Mouse (Mus musculus): Measurements from ENCODE around the gene Fgfr2. TPM values are rescaled to one million over a fixed set of nuclear protein-coding genes. Genes with fewer than 3 reads are reported as not detected.

The Fgfr2 gene
- polyA plus RNA-seq, 1 experiment from 2014 or later, result 46.6 TPM

DNA sequence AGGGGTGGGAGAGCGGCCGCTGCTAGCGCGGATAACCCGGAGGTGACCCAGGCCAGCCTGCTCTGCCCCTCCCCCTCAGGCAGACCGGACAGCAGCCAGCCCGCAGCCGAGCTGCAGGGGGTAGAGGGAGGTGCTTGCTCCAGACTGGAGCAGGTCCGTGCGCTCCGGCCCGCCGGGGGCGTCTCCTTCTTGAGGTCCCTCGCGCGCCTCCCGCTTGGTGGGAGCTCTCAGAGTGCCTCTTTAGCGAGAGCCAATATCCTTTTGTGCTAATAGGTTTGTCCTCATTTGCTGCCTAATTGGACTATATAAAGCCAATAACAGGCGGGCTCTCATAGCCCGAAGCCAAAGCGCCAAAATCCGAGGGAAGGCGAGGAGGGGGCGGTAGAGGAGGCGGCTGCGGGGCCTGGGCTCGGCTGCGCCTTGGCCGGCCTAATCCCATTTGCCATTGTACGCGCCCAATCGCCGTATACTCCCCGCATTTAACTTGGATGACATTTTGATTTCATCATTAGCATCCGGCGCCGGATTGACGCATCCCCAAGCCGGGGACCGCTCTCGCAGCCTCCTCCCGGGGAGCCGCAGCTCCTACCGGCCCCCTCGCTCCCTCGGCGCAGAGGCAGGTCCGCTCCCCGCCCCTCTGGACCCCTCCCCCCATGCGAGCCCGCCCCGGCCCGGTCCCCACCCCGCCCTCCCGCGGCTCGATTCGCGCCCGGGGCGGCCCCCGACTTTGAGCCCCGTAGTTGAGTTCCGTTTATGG lies 1580.9 kb downstream of the Fgfr2 start, which contains the start of gene Hmx3:
Hmx3 (plus strand) TSS at position 753 of the 757 bp plus-strand sequence.

DNA sequence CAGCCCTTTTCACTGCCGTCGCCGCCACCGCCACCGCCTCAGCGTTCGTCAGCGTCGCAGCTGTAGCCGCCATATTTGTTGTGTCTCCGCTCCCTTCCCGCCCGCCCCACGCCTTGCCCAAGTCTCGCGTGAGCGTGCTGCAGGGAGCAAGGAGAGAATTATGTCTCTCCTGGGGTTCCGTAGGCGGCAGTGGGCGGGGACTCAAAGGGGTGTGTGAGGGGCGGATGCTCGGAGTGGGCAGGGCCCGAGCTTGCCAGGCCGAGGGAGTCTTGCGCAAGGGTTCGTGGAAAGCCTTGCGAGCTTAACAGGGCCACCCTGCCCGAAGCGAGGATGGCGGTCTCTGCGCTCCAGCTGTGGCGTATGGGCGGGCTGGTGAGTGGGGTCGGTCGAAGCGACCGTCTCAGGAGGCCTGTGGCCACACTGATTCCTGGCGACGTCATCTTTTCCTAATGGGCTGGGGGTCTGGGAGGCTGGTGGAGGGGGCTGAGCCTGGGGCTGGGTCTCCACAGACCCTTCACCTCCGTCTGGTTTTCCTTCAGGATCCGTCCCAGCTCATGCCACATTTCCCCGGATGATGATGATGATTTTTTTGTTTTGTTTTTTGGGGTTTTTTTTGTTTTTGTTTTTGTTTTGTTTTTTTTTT lies 1712.6 kb downstream of the Fgfr2 start, which contains the start of the genes Ikzf5 and Acadsb:
Ikzf5 (minus strand) TSS at position 106 of the 643 bp plus-strand sequence.
Acadsb (plus strand) TSS at position 186 of the 643 bp plus-strand sequence.

DNA sequence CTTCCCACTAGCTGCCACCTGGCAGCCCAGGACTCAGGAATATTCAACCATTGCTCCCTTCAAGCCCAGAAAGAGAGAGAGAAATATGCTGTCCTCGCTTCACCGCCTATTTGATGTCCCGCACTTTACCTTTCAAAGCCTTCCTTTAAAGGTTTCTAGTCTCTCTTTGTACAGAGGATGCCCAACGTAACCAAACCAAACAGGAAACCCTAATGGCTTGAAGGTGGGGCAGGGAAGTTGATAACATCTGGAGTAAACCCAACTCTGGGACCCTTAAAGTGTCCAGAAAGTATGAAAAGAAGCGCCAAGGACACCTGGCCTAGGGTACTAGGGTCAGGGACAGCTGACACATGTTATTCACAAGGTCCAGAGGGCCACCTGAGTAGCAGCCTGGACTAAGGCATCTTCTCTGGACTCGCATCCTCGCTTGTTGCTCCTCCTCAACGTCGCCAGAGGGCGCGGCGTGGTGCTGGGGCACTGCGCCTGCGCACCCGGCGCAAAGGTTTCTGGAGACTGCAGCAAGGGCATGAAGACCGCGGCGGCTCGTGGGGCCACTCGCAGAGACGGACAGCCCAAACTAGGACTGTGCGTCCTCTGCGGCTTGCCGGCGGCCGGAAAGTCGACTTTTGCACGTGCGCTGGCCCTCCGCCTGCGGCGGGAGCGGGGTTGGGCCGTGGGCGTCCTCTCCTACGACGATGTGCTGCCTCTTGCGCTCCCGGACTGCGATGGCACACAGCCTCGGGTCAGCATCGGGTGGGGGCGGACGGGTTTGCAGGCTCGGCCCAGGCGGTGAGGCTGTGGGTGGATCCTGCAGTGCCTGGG lies 1752.3 kb downstream of the Fgfr2 start, which contains the start of gene Pstk:
Pstk (plus strand) TSS at position 494 of the 822 bp plus-strand sequence.

DNA sequence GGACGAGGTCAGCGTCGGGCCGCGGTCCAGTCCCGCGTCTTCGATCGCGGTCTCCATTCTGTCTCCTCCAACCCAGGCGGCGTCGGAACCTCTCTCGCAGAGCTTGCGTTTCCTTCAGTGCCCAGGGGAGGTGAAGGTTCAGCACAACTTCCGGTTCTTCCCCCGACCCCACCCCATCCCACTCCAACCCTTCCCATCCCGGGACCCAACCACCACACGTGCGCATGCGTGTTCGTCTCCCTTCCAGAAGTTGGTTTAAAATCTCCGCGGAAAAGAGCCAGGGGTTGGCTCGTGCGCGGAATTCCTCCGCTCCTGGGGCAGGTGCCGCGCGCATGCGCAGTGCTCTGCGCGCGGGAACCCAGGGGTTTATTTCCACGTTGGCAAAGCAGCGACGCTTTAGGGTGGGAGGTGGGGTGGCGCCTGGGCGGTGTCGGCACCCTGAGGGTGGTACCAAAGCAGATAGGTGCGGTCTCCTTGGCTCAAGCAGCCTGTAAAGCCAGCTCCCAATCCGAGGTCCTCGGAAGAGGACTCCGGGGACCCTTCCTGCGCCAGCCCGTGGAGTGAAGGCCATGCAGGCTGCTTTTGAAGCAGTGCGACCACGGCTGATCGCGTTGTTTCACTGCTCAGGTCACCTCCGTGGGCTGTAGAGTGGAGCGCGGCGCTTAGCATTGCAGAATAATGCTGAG lies 1760.4 kb downstream of the Fgfr2 start, which contains the start of gene 2310057M21Rik:
2310057M21Rik (minus strand) TSS at position 145 of the 686 bp plus-strand sequence.

DNA sequence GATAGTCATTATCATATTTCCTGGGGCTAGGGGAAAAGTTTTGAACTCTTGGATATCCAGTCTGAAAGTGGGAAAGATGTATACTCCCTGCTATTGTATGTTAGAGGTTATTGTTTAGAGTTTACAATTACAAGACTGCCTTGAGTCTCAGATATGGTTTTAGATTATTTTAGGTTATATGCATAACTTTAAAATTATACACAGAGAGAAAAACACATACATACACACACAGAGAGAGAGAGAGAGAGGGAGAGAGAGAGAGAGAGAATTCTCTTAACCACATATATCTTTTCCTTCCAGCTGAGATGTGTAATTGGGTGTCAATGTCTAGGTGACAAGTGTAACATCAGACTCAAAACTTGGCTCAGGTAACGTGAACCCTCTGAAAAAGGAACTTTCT lies 1789.6 kb downstream of the Fgfr2 start, which contains the start of gene Fam24a:
Fam24a (plus strand) TSS at position 301 of the 400 bp plus-strand sequence.

DNA sequence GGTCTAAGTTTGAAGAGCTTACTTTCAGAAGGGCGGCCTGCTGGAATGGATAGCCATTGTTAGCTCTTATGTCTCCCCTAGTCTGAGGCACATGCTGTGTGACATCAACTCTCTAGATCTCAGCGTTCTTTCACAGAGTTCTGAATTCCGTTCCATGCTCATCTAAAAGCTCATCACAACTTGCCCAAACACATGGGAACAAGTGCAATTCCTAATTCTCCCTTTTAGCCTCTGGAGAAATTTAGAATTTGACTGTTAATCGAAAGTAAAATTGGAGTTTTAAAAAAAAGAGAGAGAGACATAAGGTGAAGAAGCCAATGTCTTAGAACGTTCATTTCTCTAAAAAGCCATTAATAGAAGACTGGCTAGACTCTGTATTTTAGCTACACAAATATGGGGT lies 1793.7 kb downstream of the Fgfr2 start, which contains the start of gene Fam24b:
Fam24b (minus strand) TSS at position 101 of the 400 bp plus-strand sequence.

DNA sequence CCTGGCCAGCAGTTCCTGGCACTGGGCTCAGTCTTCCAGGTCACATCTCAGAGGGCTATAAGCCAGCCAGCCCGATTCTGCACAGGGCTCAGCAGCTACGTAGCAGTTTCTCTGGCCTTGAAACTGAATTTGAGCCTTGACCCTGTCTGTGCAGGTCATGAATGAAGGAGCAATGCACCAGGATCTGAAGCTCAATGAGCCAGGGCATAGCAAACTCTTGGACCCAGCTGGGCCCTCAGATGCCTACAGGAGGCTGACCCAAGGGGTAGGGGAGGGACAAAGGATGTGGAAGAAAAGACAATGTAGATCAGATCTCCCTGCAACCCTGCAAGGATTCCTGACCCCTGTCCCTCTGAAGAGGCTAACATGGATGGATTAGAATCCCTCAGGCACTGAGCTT lies 1801.0 kb downstream of the Fgfr2 start, which contains the start of gene Cuzd1:
Cuzd1 (minus strand) TSS at position 101 of the 400 bp plus-strand sequence.

DNA sequence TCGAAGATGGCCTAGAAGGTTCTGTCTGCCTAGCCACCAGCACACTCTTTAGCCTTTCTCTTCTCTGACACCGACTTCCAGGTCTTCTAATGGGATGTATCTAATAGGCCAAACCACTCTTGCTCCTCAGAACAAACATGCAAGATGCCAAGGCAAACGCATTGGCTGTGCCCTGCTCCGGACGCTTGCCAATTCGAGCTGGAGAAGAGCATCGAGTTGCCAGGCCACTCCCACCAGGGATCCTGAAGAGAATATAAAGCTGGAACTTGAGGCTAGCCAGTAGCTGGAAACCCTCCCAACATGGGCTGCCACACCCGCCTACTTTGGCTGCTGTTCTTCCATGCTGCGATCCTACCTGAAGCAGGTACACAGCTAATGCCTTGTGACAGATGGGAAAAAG lies 1949.0 kb downstream of the Fgfr2 start, which contains the start of gene 5430419D17Rik:
5430419D17Rik (plus strand) TSS at position 282 of the 400 bp plus-strand sequence.

DNA sequence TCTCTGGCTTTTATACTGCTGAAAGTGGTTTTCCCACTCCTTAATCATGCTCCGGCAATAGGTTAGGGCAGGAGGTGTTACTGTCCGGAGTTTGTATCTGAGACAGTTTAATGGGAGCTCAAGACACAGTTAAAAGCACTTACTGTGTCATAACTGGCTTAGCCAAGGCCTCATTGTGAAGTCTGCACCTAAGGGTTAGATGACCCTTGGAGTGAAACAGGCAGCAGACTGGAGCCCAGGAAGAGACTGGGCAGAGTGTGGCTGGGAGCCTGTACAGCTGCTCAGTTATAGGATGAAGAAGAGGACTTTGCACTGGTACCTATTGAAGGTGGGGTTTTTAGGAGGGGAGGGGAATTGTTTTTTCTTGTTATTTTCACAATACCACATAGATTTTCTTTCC lies 1976.9 kb downstream of the Fgfr2 start, which contains the start of gene 4933402N03Rik:
4933402N03Rik (minus strand) TSS at position 101 of the 400 bp plus-strand sequence.

DNA sequence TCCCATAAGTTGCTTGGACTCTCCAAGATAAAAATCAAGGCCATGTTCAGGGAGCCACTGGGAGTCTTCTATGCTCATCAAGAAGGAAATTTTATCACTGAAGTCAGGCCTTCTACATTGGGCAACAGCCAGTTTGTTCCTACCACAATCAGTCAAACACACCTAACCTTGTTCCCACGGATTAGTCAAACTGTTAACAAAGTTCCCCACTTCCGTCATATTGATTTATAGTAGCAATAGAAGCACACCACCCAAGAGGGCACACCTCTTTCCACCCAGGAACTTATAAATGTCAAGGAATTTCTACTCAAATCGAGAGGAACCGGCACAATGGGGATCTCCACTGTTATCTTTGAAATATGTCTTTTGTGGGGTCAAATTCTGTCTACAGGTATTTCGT lies 2091.4 kb downstream of the Fgfr2 start, which contains the start of gene Dmbt1:
Dmbt1 (plus strand) TSS at position 299 of the 400 bp plus-strand sequence.

DNA sequence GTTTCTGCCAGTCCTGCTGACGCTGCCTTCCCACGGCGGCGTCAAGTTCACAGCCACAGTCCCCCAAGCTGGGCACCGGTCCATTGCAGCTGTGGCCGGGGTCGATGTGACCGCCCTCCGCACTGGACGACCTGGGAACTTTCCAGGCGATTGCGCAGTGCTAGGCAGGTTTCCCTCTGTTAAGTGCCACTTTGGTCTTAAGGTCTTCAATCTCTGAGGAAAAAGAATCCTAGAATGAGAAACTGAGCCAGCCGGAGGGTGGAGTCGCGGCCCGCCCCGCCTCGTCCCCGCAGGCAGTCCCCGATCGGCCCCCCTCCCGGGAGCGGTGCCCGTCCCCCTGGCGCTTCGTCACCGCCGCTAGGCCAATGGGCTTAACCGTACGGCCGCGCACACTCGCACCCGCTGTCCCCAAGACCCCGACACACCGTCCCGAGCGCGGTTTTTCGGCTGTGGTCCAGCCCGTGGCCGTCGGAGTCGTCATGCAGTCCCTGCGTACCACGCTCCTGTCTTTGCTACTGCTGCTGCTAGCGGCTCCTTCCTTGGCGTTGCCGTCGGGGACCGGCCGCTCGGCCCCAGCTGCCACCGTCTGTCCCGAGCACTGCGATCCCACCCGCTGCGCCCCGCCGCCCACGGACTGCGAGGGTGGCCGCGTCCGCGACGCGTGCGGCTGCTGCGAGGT lies 2187.2 kb downstream of the Fgfr2 start, which contains the start of gene Htra1:
Htra1 (plus strand) TSS at position 319 of the 679 bp plus-strand sequence.

DNA sequence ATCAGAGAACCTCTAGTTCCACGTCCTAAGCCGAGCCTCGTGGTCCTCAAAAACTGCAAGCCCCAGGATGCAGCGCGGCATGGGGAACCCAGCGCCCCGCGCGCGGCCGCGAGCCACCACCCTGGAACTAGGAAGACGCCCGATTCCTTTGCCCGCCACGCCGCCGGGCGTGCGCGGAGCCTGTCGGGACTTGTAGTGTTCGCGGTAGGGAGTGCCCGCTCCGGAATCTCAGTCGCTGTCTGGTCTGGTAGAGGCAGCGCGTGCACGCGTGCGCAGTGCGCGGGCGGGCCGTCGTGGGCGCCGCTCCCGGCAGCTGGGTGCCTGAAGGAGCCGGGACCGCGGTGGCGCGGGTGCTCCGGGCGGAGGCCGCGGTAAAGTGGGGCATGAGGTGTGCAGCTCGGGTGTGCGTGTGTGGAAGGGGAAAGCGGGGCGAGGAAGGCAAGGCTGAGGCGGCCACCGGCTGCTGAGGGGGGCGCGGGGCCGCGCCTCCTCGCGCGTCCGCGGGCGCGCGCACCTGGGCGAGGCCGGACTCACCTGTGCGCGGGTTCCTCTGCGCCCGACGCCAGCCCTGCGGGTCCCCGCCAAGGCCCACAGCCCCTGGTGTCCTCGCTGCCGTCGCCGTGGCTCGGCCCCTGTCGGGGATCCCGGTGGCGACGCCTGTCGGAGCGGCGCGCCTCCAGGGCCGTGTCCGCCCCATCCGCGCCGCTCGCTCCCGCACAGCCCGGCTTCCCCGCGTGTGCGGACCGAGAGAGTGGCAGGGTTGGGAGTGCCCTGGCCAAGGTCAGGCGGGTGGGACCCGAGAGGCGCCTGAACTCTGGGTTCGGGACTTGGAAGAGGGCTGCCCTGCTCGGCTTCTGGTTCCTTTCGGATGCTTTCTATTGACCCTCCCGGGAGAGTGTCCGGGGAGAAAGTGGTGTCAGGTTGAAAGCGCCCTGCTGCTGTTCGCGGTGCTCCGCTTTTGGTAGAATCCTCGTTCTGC lies 2257.2 kb downstream of the Fgfr2 start, which contains the start of gene Plekha1:
Plekha1 (plus strand) TSS at position 144 of the 979 bp plus-strand sequence.

DNA sequence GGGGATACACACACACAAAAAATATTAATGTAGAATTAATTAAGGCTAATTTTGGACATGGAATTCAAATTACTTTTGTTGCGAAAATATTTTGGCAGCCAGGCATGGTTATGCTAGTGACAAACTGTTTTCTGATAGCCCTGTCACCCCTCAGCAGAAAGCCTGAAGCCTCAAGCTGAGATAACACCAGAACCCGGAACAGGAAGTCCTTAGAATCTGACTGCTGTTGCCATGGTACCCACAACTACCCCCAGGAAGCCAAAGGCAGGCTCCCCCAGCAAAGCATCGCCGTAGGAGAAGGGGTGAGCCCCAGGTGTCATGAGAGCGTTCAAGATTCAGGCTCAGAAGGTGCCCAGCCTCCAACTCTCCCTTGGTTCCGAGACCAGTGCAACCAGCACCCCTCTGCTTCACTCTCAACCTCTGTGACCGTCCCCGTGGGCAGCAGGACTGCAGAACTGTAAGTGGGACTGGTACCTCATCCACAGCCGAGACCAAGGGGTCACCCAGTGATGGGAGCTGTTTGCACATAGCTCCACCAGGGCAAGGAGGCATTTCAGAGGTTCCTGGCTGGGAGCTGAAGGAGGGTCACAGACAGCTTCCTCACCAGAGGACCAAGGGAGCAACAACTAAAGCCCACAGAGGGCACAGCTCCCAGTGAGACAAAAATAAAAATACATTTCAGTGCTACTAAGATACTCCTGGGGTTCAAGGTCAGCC lies 2349.1 kb downstream of the Fgfr2 start, which contains the start of gene Btbd16:
Btbd16 (plus strand) TSS at position 156 of the 717 bp plus-strand sequence.

DNA sequence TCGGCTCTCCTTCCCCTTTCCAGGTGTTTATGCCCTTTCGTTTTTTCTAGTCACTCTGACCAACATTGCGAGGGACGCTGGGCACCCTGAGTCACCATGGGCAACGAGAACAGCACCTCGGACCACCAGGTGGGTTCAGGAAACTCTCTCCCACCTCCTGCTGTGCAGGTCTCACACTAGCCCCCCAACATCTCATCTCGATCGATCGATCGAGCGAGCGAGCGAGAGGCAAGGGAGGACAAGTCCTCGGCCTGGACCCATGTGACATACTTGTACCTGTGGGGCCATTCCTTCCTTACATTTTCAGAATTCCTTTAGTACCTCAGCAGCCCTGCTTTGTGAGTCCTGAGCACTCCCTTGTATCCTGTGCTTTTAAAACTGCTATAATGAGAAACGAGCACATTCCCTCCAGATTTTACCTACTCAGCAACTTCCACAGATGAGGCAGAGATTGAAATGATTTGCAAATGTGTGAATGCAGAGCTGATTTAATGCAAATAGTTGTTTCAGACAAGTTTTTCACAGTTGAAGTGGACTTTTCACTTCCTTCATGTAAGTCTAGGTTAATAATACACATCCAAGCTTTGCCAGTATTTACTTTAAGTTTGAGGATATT lies 2545.7 kb downstream of the Fgfr2 start, which contains the start of gene Tacc2:
Tacc2 (plus strand) TSS at position 51 of the 616 bp plus-strand sequence.

DNA sequence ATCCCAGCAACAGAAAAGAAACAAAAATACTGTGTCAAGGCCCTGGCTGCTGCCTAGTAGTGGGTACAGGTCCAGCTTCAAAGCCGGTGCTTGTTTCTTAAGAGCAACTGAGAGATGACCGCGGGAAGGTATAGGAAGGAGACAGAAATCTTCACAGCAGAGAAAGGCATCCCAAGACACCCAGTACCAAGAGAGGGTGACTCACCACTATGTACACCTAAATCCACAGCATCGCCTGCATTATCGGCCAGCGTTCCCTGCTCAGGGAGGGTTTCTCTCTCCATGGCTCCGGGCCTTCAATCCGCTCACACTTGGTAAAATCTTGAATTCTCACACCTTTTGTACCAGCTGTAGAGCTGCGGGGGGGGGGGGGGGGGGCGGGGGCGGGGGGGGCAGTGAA lies 2550.3 kb downstream of the Fgfr2 start, which contains the start of gene Nsmce4a:
Nsmce4a (minus strand) TSS at position 298 of the 400 bp plus-strand sequence.

DNA sequence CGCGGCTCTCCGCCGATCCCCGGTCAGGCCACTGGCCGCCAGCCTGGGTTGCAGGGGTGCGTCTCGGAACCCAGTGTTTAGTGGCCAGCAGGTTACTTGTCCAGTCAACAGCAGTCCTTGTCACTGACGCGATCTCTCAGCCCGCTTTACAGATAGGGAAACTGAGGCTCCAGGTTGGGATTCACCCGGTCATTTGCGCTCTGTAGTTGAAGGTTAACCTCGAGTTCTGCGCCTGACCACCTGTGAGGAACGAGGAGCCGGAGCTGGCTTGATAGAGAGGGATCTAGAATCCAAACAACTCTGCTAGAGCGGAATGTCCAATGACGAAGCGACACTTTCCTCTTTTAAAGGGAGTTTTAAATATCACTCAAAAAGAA lies 2603.1 kb downstream of the Fgfr2 start, which contains the start of gene Ate1:
Ate1 (minus strand) TSS at position 321 of the 377 bp plus-strand sequence.

Data from adipose tissue, adult 10 weeks (tissue).